Mouse (Mus musculus): ENCODE results near the gene Efcab7.

Efcab7 gene

GRCm38 (mm10) chr4:99944606-99945005 is 115.6 kb downstream of the Efcab7 start:
- no peak for DNase-seq (ENCODE audit: low spot score)

GRCm38 (mm10) chr4:99945011-99945410 is 116.0 kb downstream of the Efcab7 start:
- DNase-seq (ENCODE audit: low spot score): no peak

- DNase-seq (ENCODE audit: low spot score): no peak
Observed at GRCm38 (mm10) chr4:99946516-99946915, 117.5 kb downstream of the Efcab7 start.

GRCm38 (mm10) chr4:99947192-99947591 is 118.2 kb downstream of the Efcab7 start:
- no peak for DNase-seq (ENCODE audit: low spot score)

- no peak for DNase-seq (ENCODE audit: low spot score)
Observed at GRCm38 (mm10) chr4:99947896-99948295, 118.9 kb downstream of the Efcab7 start.

- no peak for DNase-seq (ENCODE audit: low spot score)
Observed at GRCm38 (mm10) chr4:99953904-99954303, 124.9 kb downstream of the Efcab7 start.

GRCm38 (mm10) chr4:99955396-99955795 is 126.4 kb downstream of the Efcab7 start:
- no peak for DNase-seq (ENCODE audit: low spot score)

- no peak for DNase-seq (ENCODE audit: low spot score)
Observed at GRCm38 (mm10) chr4:99957186-99957585, 128.2 kb downstream of the Efcab7 start.

- DNase-seq (ENCODE audit: low spot score): no peak
Observed at GRCm38 (mm10) chr4:99958084-99958815, 129.3 kb downstream of the Efcab7 start.

GRCm38 (mm10) chr4:99959308-99959707 is 130.3 kb downstream of the Efcab7 start:
- no peak for DNase-seq (ENCODE audit: low spot score)
